Mouse (Mus musculus) kidney, postnatal 10 days (tissue): ENCODE results near the gene Aqp7.

Experiments used
- DNase-seq: peaks from one replicate; pipeline ENCODE4 v3.0.0; 2021; ENCODE audit warnings: mixed read lengths

The Aqp7 gene

DNA sequence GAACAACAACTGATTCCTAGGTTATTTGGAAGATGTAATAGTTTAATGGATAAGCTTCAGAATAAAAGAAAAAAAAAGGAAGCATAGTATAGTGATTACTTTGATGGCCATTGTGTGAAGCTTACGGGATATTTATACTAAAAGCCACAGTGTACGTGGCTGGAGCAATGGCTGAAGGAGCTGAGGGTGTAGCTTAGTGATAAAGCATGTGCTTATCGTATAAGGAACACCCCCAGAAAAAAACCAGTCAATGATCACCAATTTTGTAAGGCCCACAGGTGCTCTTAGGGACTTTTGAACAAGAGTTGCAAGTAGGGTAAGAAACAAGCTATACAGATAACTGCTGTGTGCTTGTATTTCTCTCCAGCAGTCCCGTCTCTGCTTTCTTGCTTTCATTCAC is 50.0 kb downstream of the Aqp7 start:
- DNase-seq = no peak

DNA sequence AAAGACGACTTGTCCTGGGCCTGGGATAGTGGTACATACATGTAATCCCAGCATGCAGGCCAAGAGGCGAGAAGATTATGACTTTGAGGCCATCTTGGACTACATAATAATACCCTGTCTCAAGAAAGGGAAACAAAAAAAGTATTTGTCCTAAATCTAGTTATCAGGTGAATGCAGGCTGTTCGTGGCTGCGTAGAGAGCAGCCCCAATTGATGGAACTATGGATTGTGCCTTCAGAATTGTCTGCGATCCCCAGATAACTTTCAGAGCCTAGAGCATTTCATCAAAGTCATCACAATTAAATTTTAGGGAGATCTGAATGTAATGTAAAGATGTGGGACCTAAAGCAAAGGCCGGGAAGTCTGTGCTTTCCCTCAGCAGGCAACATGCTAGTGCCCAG is 51.6 kb downstream of the Aqp7 start:
- DNase-seq = no peak

DNA sequence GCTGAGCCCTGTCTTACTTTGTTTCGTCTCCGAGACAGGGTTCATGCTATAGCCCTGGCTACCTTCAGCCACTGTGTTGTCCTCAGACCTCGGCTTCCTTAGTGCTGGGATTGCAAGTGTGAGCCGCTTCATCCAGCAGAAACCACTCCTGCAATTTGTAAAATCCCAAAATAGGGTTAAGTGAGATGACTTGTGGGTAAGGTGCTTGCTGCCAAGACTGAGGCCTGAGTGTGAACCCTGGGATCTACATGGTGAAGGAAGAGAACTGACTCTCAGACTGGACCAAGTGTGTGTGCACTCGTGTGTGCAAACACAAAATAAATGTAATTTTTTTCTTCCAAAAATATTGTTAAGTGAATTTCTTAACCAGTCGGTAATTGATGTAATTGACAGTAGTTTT is 58.3 kb downstream of the Aqp7 start:
- DNase-seq = no peak

DNA sequence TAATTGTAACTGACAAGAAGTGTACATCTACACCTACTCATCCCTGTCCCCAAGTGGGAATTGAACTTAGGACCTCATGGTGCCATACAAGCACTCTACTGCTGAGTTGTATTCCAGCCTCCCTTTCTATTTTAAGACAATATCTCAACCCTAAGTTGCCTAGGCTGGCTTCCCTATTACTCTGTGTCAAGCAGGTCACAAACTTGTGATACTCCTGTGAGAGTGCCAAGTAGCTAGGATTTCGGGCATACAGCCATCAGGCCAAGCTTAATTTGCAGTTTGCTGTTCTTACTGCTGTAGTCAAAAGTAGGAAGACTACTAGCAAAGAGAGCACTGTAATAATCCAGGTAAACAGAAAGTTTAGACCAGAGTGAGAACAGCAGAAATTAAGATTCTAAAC is 64.3 kb downstream of the Aqp7 start:
- DNase-seq = no peak
